Mouse (Mus musculus) heart, embryonic 12.5 days (tissue): Measurements from ENCODE around the gene 2310011J03Rik. TPM values are rescaled to one million over a fixed set of nuclear protein-coding genes. Genes with fewer than 3 reads are reported as not detected.

Experiments used
- ATAC-seq: fragments of 200-750 bp; cut with Nextera tagmentation; 2 replicates; pipeline ENCODE4 v1.8.0; 2017; ENCODE audit warnings: moderate TSS enrichment, moderate library complexity; ENCODE audit not compliant: insufficient number of reproducible peaks, low FRiP score
- H3K27ac ChIP-seq: fragments of 300-500 bp; sonication (generic); 2 replicates; pipeline ENCODE4 v1.5.1; 2016; ENCODE audit warnings: mild to moderate bottlenecking, moderate library complexity; ENCODE audit not compliant: poor library complexity, severe bottlenecking
- H3K27me3 ChIP-seq: fragments of 300-500 bp; sonication (generic); replicated peaks from 2 replicates; pipeline ENCODE4 v1.6.1; 2016; ENCODE audit warnings: mild to moderate bottlenecking, moderate library complexity
- H3K36me3 ChIP-seq: fragments of 300-500 bp; sonication (generic); 2 replicates; pipeline ENCODE4 v1.6.1; 2016; ENCODE audit warnings: mild to moderate bottlenecking, moderate library complexity
- H3K4me1 ChIP-seq: fragments of 300-500 bp; sonication (generic); replicated peaks from 2 replicates; pipeline ENCODE4 v1.6.1; 2016; ENCODE audit warnings: mild to moderate bottlenecking
- H3K4me2 ChIP-seq: fragments of 300-500 bp; sonication (generic); 2 replicates; pipeline ENCODE4 v1.6.1; 2016; ENCODE audit warnings: mild to moderate bottlenecking, moderate library complexity
- H3K4me3 ChIP-seq: fragments of 300-500 bp; sonication (generic); 2 replicates; pipeline ENCODE4 v1.5.1; 2016; ENCODE audit warnings: mild to moderate bottlenecking
- H3K9ac ChIP-seq: fragments of 300-500 bp; sonication (generic); 2 replicates; pipeline ENCODE4 v1.6.1; 2016; ENCODE audit warnings: mild to moderate bottlenecking, moderate library complexity
- H3K9me3 ChIP-seq: fragments of 300-500 bp; sonication (generic); replicated peaks from 2 replicates; pipeline ENCODE4 v1.6.1; 2016; ENCODE audit warnings: mild to moderate bottlenecking, moderate library complexity
- WGBS: fragments of 180-500 bp; shearing (Covaris S2); methylation state at CpG from one replicate; pipeline ENCODE4 v1.1.7; 2016; 5-methylcytosine and 5-hydroxymethylcytosine counted together
- polyA plus RNA-seq: library from polyadenylated mRNA; unstranded; fragments of >200 nt; fragmentation: Nextera tagmentation; extraction: Ambion mirVana; gene quantifications from 2 replicates; pipeline ENCODE4 v1.2.1, GENCODE M21; 2016

The 2310011J03Rik gene
- 32.7 and 32.8 TPM in 2 replicates for polyA plus RNA-seq

- Histone ChIP-seq H3K27me3 (peaks cover 44% of the 10 kb centered on the region), H3K4me2 (peak within 1 kb of the TSS; percentile 90), H3K27ac (peak within 1 kb of the TSS; percentile 63), H3K4me1 (peaks cover 49% of the 10 kb centered on the region), H3K4me3 (peak within 1 kb of the TSS; percentile 87), H3K36me3 (peaks cover 17% of the 10 kb centered on the region), H3K9ac (peak within 1 kb of the TSS; percentile 89), H3K9me3 (no peaks in the 10 kb centered on the region)
- ATAC-seq, result peak; percentile 46; the same call in 1 of the 2 replicates
- WGBS, result under 1% methylated on average over 34 of the region's 34 CpGs
Observed at GRCm38 (mm10) chr10:80320340-80320760, at the start of gene 2310011J03Rik. Gene 2310011J03Rik, minus strand, starts transcription at chr10:80320537.

- no peak overlapping the region for H3K9ac ChIP-seq
- H3K4me2 ChIP-seq, result no peak overlapping the region
- H3K9me3 ChIP-seq, result peaks cover 5% of the 10 kb centered on the region
- H3K27me3 ChIP-seq, result peaks cover 70% of the 10 kb centered on the region
- no peaks in the 10 kb centered on the region for H3K36me3 ChIP-seq
- H3K27ac ChIP-seq, result no peak overlapping the region
- 80% methylated on average over 6 of the region's 6 CpGs for WGBS
- ATAC-seq, result no peak
- H3K4me1 ChIP-seq, result peaks cover 3% of the 10 kb centered on the region; the same call in 1 of the 2 replicates
- H3K4me3 ChIP-seq, result no peak overlapping the region
Observed at GRCm38 (mm10) chr10:80368392-80368791, 48.1 kb upstream of the 2310011J03Rik start.

DNA sequence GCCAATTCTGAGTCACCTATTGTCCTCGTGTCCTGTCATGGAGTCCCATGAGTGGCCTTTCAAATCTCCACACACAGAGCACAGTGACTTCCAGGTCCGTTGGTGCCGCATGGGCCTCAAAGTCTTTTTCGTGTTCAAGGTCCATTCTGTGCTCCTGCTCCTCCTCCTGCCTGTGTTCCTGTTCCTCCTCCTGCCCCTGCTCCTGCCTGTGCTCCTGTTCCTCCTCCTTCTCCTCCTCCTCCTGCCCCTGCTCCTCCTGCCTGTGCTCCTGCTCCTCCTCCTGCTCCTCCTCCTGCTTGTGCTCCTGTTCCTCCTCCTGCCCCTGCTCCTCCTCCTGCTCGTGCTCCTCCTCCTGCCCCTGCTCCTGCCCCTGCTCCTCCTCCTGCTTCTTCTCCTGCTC, 47.6 kb upstream of the 2310011J03Rik start:
- H3K4me2 ChIP-seq, result no peak overlapping the region
- H3K4me3 ChIP-seq, result no peak overlapping the region
- no peak for ATAC-seq
- WGBS, result 52% methylated on average over 5 of the region's 5 CpGs
- peaks cover 69% of the 10 kb centered on the region for H3K27me3 ChIP-seq
- H3K9ac ChIP-seq, result no peak overlapping the region
- H3K27ac ChIP-seq, result no peak overlapping the region
- H3K9me3 ChIP-seq, result peaks cover 5% of the 10 kb centered on the region
- H3K4me1 ChIP-seq, result peaks cover 3% of the 10 kb centered on the region; the same call in 1 of the 2 replicates
- H3K36me3 ChIP-seq, result no peaks in the 10 kb centered on the region

GRCm38 (mm10) chr10:80365736-80366135, 45.4 kb upstream of the 2310011J03Rik start:
- Histone ChIP-seq H3K4me2 (no peak overlapping the region), H3K9ac (no peak overlapping the region), H3K36me3 (no peaks in the 10 kb centered on the region), H3K27ac (no peak overlapping the region), H3K4me3 (no peak overlapping the region), H3K27me3 (peaks cover 73% of the 10 kb centered on the region), H3K9me3 (peaks cover 9% of the 10 kb centered on the region), H3K4me1 (no peaks in the 10 kb centered on the region)
- 63% methylated on average over 6 of the region's 6 CpGs for WGBS
- ATAC-seq, result no peak

- WGBS, result 55% methylated on average over 6 of the region's 6 CpGs
- Histone ChIP-seq H3K4me3 (no peak overlapping the region), H3K4me1 (no peaks in the 10 kb centered on the region), H3K27ac (no peak overlapping the region), H3K27me3 (peaks cover 85% of the 10 kb centered on the region), H3K9me3 (peaks cover 9% of the 10 kb centered on the region), H3K4me2 (no peak overlapping the region), H3K36me3 (no peaks in the 10 kb centered on the region), H3K9ac (no peak overlapping the region)
- peak; percentile 27 for ATAC-seq
Observed at GRCm38 (mm10) chr10:80363734-80364133, 43.4 kb upstream of the 2310011J03Rik start.

DNA sequence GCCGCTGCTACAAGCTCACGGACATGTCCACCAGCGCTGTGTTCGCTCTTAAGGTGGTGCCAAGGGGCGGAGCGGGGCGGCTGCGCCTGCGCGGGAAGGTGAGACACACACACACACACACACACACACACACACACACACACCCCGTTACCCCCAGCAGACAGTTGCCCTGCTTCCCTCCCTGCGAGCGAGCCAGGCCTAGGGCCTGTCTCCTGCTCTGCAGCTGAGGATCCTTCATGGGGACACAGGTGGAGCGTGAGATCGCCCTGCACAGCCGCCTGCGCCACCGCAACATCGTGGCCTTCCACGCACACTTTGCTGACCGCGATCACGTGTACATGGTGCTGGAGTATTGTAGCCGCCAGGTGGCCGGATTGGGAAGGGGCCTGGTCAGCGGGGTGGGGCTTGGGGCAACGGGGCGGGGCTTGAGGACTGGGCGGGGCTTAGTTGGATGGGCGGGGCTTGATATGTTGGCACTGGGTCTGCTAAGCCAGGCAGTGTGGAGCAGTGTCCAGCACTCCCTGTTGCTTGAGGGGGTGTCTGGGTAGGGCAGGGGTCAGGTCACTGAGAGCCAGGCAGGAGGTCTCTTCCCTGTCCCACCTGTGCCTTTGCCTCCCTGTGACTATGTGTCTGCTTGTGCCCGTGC, 37.8 kb upstream of the 2310011J03Rik start:
- H3K4me1 ChIP-seq, result peaks cover 17% of the 10 kb centered on the region
- peaks cover 89% of the 10 kb centered on the region for H3K27me3 ChIP-seq
- no peaks in the 10 kb centered on the region for H3K36me3 ChIP-seq
- H3K4me2 ChIP-seq, result peak overlapping the region; percentile 52
- H3K4me3 ChIP-seq, result peak overlapping the region; percentile 18
- 7% methylated on average over 31 of the region's 31 CpGs for WGBS
- no peak overlapping the region for H3K9ac ChIP-seq
- 0 out of 2 replicates have a peak, but pooled peaks cover 4% of the 10 kb centered on the region for H3K9me3 ChIP-seq
- no peak overlapping the region for H3K27ac ChIP-seq
- ATAC-seq, result peak; percentile 34; the same call in 1 of the 2 replicates

DNA sequence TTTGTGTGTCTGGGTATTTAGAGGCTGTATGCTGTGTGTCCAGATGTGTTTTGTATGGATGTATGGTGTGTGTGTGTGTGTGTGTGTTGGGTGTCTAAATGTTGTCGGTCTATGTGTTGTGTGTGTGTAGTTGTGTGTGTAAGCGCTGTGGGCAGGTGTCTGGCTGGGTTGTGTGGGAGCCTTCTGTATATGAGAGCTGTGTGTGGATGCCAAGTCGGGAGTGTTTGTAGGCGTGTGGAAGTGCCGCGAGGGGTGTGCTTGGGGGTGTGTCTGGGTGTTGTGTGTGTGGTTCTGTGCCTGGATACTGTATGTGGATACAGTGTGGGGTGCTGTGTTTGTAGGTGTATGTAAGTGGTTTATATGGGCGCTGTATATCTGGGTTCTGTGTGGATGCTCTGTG, 37.0 kb upstream of the 2310011J03Rik start:
- 28% methylated on average over 7 of the region's 7 CpGs for WGBS
- no peaks in the 10 kb centered on the region for H3K36me3 ChIP-seq
- H3K9me3 ChIP-seq, result 0 out of 2 replicates have a peak, but pooled peaks cover under 1% of the 10 kb centered on the region
- no peak overlapping the region for H3K9ac ChIP-seq
- H3K4me2 ChIP-seq, result no peak overlapping the region
- no peak for ATAC-seq
- peaks cover 92% of the 10 kb centered on the region for H3K27me3 ChIP-seq
- H3K4me3 ChIP-seq, result no peak overlapping the region
- H3K4me1 ChIP-seq, result peaks cover 24% of the 10 kb centered on the region
- H3K27ac ChIP-seq, result no peak overlapping the region

DNA sequence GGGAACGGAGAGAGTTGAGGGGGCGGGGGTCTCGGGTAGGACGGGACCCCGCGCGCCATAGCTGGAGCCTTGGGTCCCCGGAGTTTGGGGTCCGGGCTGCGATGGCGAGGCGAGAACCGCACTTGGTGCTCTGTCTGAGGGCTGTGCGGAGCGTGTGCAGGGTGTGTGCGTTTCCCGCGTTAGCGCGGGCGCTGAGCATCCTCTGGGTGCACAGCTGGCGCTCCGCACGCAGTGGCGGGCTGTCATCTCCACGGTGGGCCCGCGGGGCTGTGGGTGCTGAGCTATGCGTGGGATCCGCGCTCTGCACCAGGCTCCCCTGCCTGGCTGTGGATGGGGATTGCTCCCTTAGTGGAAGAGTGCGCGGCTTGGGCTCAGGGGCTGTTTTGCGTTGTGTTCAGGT, 36.4 kb upstream of the 2310011J03Rik start:
- H3K4me3 ChIP-seq, result peak overlapping the region; percentile 34
- no peak overlapping the region; the same call in 1 of the 2 replicates for H3K9ac ChIP-seq
- no peak overlapping the region for H3K27ac ChIP-seq
- no peak for ATAC-seq
- no peaks in the 10 kb centered on the region for H3K36me3 ChIP-seq
- H3K4me2 ChIP-seq, result peak overlapping the region; percentile 54
- H3K4me1 ChIP-seq, result peaks cover 24% of the 10 kb centered on the region
- peaks cover 98% of the 10 kb centered on the region for H3K27me3 ChIP-seq
- WGBS, result 4% methylated on average over 34 of the region's 34 CpGs
- no peaks in the 10 kb centered on the region for H3K9me3 ChIP-seq

GRCm38 (mm10) chr10:80356001-80356682, 35.8 kb upstream of the 2310011J03Rik start, which contains the start of gene Plk5:
Gene Plk5, plus strand, starts transcription at chr10:80356459.
- Histone ChIP-seq H3K9me3 (no peaks in the 10 kb centered on the region), H3K4me1 (peaks cover 24% of the 10 kb centered on the region), H3K27me3 (peaks cover 100% of the 10 kb centered on the region), H3K4me3 (peak within 1 kb of the TSS; percentile 34), H3K27ac (no peak within 1 kb of the TSS), H3K4me2 (peak within 1 kb of the TSS; percentile 54), H3K9ac (no peak within 1 kb of the TSS; the same call in 1 of the 2 replicates), H3K36me3 (no peaks in the 10 kb centered on the region)
- WGBS, result 2% methylated on average over 53 of the region's 53 CpGs
- ATAC-seq, result no peak

GRCm38 (mm10) chr10:80355431-80355830, 35.1 kb upstream of the 2310011J03Rik start:
- H3K27ac ChIP-seq, result no peak overlapping the region
- WGBS, result 10% methylated on average over 9 of the region's 9 CpGs
- peaks cover 24% of the 10 kb centered on the region for H3K4me1 ChIP-seq
- no peak overlapping the region for H3K4me2 ChIP-seq
- no peaks in the 10 kb centered on the region for H3K36me3 ChIP-seq
- no peak overlapping the region for H3K4me3 ChIP-seq
- ATAC-seq, result no peak
- peaks cover 100% of the 10 kb centered on the region for H3K27me3 ChIP-seq
- H3K9ac ChIP-seq, result no peak overlapping the region
- H3K9me3 ChIP-seq, result no peaks in the 10 kb centered on the region

GRCm38 (mm10) chr10:80352727-80353126, 32.4 kb upstream of the 2310011J03Rik start:
- Histone ChIP-seq H3K4me2 (no peak overlapping the region), H3K9me3 (no peaks in the 10 kb centered on the region), H3K36me3 (no peaks in the 10 kb centered on the region), H3K27ac (no peak overlapping the region), H3K27me3 (peaks cover 99% of the 10 kb centered on the region), H3K4me1 (peaks cover 37% of the 10 kb centered on the region), H3K4me3 (no peak overlapping the region), H3K9ac (no peak overlapping the region)
- ATAC-seq, result no peak
- WGBS, result 38% methylated on average over 8 of the region's 8 CpGs
